Mouse (Mus musculus): ENCODE measurements at regions not wholly inside any gene's neighbourhood (a gene's known extent, or its start where the extent isn't known, plus 50 kb on each side); places are given as distances from the start of the nearest gene placed in this dataset.
"Not testable (repeated sequence)": the region's sequence is repeated elsewhere in the genome, so short reads cannot be mapped to it uniquely, and the experiment has no call there.

- intact Hi-C loops (cut with DNase I), result no loop called here
- DNase-seq (ENCODE audit: low spot score in 2 of 2), result peak; percentile 2 to 3
These were observed 888.5 kb downstream of the Dpp10 start for GRCm38 (mm10) chr1:123156851-123157250.

GRCm38 (mm10) chr1:123154558-123154957, 890.8 kb downstream of the Dpp10 start:
- DNase-seq (ENCODE audit: low spot score in 2 of 2), result peak; percentile 14 to 33
- intact Hi-C loops (cut with DNase I), result no loop called here

- intact Hi-C loops (cut with DNase I); DNase-seq (ENCODE audit: low spot score in 2 of 2): not testable (repeated sequence)
These were observed 911.5 kb downstream of the Dpp10 start for GRCm38 (mm10) chr1:123133891-123134290.

Measured in left cerebral cortex, postnatal 14 days (tissue).